Mouse (Mus musculus) midbrain, embryonic 12.5 days (tissue): Measurements from ENCODE around the gene Cdk12. TPM values are rescaled to one million over a fixed set of nuclear protein-coding genes. Genes with fewer than 3 reads are reported as not detected.

Source experiments
- ATAC-seq: fragments of 200-750 bp; cut with Nextera tagmentation; 2 replicates; pipeline ENCODE4 v1.8.0; 2017; ENCODE audit warnings: low read depth, moderate TSS enrichment, moderate library complexity; ENCODE audit not compliant: low FRiP score
- H3K27ac ChIP-seq: fragments of 300-500 bp; sonication (generic); replicated peaks from 2 replicates; pipeline ENCODE4 v1.5.1; 2016; ENCODE audit warnings: mild to moderate bottlenecking
- H3K27me3 ChIP-seq: fragments of 300-500 bp; sonication (generic); 2 replicates; pipeline ENCODE4 v1.6.1; 2016; ENCODE audit warnings: mild to moderate bottlenecking
- H3K36me3 ChIP-seq: fragments of 300-500 bp; sonication (generic); 2 replicates; pipeline ENCODE4 v1.6.1; 2016
- H3K4me1 ChIP-seq: fragments of 300-500 bp; sonication (generic); 2 replicates; pipeline ENCODE4 v1.6.1; 2016
- H3K4me2 ChIP-seq: fragments of 300-500 bp; sonication (generic); replicated peaks from 2 replicates; pipeline ENCODE4 v1.6.1; 2016; ENCODE audit warnings: mild to moderate bottlenecking, moderate library complexity
- H3K4me3 ChIP-seq: fragments of 300-500 bp; sonication (generic); 2 replicates; pipeline ENCODE4 v1.5.1; 2016; ENCODE audit warnings: mild to moderate bottlenecking
- H3K9ac ChIP-seq: fragments of 300-500 bp; sonication (generic); replicated peaks from 2 replicates; pipeline ENCODE4 v1.6.1; 2016; ENCODE audit warnings: mild to moderate bottlenecking, moderate library complexity
- H3K9me3 ChIP-seq: fragments of 300-500 bp; sonication (generic); 2 replicates; pipeline ENCODE4 v1.6.1; 2016; ENCODE audit warnings: mild to moderate bottlenecking
- WGBS: fragments of 180-500 bp; shearing (Covaris S2); methylation state at CpG from one replicate; pipeline ENCODE4 v1.1.7; 2016; 5-methylcytosine and 5-hydroxymethylcytosine counted together
- polyA plus RNA-seq: library from polyadenylated mRNA; unstranded; fragments of >200 nt; fragmentation: Nextera tagmentation; extraction: Ambion mirVana; gene quantifications from 2 replicates; pipeline ENCODE4 v1.2.1, GENCODE M21; 2016

Cdk12 gene
- polyA plus RNA-seq, 1 experiment from 2014 or later = 14.1 TPM

DNA sequence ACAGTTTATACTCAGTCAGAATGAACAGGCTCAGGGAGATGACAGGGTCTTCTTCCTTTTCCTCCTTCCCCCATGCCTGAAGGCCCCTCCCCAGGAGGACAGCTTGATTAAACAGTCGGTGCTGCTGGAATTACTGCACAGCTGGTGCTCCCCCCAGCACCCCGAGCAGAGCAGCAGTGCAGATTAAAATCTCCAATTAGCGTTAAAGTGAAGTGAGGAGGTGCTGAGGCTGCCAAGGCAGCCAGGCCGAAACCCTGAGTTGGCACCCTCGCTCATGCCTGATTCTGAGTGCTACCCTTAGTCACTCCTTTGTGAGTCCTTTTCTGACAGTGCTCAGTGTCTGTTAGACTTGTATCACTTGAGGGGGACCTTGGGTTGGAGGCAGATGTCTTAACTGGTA lies 63.0 kb downstream of the Cdk12 start:
- H3K27ac ChIP-seq = no peak overlapping the region
- H3K4me2 ChIP-seq = no peak overlapping the region
- H3K27me3 ChIP-seq = no peaks in the 10 kb centered on the region
- H3K9ac ChIP-seq = no peak overlapping the region
- peaks cover 58% of the 10 kb centered on the region for H3K36me3 ChIP-seq
- H3K9me3 ChIP-seq = no peaks in the 10 kb centered on the region
- H3K4me1 ChIP-seq = no peaks in the 10 kb centered on the region; the same call in 1 of the 2 replicates
- 73% methylated on average over 5 of the region's 5 CpGs for WGBS
- no peak overlapping the region for H3K4me3 ChIP-seq
- no peak for ATAC-seq

DNA sequence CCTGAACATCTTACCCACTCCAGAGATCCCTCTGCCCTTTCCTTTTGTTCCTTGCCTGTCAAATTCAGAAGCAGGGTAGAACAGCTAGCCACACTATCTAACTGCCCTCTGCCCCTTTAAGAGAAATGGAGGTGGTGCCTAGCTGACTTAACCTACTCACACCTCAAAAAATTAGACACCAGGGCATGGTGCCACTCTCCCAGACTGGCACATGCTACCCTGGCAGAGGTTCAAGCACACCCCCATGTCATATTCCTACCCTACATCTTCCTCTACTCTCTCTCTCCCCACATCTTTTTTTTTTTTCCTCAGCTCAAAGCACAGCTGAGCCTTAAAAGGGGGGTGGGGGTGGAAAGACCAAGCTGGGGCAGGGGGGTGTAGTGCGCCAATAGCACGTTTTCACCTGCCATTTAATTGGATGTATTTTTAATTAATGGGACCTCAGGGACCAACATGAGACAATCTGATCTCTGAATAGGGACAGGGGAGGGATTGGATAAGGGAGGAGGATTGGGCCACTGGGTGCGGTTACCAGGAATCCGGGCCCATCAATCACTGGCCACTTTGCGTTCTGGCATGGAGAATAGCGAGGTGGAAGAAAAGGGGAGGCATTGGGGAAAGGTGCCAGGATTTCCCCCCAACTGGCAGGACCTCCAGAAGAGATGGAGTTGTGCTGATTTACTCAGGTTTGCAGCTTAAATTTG lies 64.0 kb downstream of the Cdk12 start:
- Histone ChIP-seq H3K36me3 (peaks cover 66% of the 10 kb centered on the region), H3K4me3 (no peak overlapping the region), H3K4me1 (no peaks in the 10 kb centered on the region; the same call in 1 of the 2 replicates), H3K27ac (no peak overlapping the region), H3K9ac (no peak overlapping the region), H3K9me3 (no peaks in the 10 kb centered on the region), H3K27me3 (no peaks in the 10 kb centered on the region), H3K4me2 (no peak overlapping the region)
- ATAC-seq = no peak
- WGBS = 79% methylated on average over 6 of the region's 6 CpGs

DNA sequence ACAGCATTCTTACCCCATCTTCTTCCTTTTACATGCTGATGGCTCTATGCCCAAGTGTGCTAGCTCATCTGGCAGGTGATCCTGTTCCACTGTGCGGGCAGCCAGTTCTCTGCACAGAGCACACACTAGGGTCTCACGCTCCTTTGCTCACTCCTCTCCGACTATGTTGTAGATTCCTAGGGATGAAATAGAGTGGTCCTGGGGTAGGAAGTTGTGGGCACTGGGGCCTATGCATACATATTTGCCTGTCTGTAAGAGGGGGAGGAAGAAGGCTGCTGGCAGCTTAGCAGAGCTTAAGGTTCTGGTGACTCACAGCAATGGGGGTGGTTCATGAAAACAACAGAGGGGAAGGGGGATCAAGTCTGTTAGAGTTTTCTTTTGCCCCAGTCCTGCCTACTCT lies 67.2 kb downstream of the Cdk12 start:
- Histone ChIP-seq H3K27me3 (no peaks in the 10 kb centered on the region), H3K4me1 (no peaks in the 10 kb centered on the region; the same call in 1 of the 2 replicates), H3K9me3 (no peaks in the 10 kb centered on the region), H3K36me3 (peaks cover 88% of the 10 kb centered on the region), H3K4me3 (no peak overlapping the region), H3K4me2 (no peak overlapping the region), H3K9ac (no peak overlapping the region), H3K27ac (no peak overlapping the region)
- ATAC-seq = no peak
- 95% methylated on average over 3 of the region's 3 CpGs for WGBS

DNA sequence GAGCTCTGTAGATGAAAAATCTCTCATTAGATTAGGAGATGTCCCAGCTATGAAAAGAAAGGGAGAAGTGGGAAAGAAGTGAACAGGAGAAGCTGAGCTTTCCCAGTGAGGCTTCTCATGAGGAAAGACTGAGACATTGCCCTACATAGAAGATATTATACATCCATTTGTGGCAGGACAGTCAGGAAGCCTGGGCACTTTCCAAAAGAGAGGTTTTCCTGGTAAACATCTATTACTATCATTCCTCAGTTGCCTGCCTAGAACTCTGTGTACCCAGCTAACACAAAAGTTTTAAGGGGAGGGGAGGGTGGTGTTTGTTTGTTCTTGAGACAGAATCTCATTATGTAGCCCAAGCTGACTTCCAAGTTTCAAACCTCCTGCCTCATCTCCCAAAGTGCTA lies 67.6 kb downstream of the Cdk12 start:
- Histone ChIP-seq H3K9ac (no peak overlapping the region), H3K4me1 (no peaks in the 10 kb centered on the region)

DNA sequence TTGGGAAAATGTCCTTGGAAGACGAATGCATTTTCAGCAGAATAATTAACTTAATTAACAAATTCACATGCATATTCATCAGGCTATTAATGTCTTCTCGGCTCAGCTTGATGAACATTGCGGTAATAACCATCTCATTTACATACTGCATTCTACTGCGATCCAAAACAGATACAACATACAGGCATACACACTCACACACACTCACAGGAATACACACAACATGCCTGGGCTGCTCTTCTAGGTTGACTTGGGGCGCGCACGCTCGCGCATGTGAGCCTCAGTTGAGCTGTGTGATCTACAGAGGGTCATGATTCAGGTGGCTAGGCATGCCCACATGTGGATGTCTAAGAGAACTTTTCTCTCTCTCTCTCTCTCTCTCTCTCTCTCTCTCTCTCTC lies 80.9 kb downstream of the Cdk12 start:
- H3K27ac ChIP-seq = no peak overlapping the region
- 30% methylated on average over 9 of the region's 9 CpGs for WGBS

More for the DNA sequence above, 67.6 kb downstream of the Cdk12 start:
- H3K27ac ChIP-seq = no peak overlapping the region
- H3K4me2 ChIP-seq = no peak overlapping the region
- no peak for ATAC-seq
- no peak overlapping the region for H3K4me3 ChIP-seq
- peaks cover 88% of the 10 kb centered on the region for H3K36me3 ChIP-seq
- no peaks in the 10 kb centered on the region for H3K9me3 ChIP-seq
- H3K27me3 ChIP-seq = no peaks in the 10 kb centered on the region

DNA sequence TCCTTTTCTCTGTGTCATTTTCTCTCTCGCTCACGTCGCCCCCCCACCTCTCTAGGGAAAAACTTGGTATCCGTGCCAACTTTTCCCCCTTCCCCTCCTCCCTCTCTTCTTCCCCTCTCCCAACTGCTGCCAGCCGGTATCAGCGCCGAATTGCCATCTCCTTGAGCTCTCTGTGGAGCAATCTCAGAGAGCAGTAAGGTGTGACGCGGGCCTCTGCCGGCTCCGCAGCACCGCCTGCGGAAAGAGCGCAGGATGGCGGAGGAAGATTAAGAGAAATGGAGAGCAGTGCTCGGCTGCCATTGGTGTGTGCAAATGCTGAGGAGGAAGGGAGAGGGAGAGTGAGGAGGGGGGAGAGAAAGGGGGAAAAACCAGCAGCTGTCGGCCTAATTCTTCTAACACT lies 81.4 kb downstream of the Cdk12 start:
- Histone ChIP-seq H3K4me2 (peak overlapping the region; percentile 42), H3K4me1 (peaks cover 20% of the 10 kb centered on the region; the same call in 1 of the 2 replicates), H3K9me3 (no peaks in the 10 kb centered on the region), H3K9ac (peak overlapping the region; percentile 28), H3K27ac (no peak overlapping the region), H3K27me3 (no peaks in the 10 kb centered on the region), H3K36me3 (peaks cover 9% of the 10 kb centered on the region), H3K4me3 (peak overlapping the region; percentile 22)
- no peak for ATAC-seq
- WGBS = 4% methylated on average over 13 of the region's 17 CpGs

More for the DNA sequence above, 80.9 kb downstream of the Cdk12 start:
- H3K4me2 ChIP-seq = peak overlapping the region; percentile 42
- H3K4me1 ChIP-seq = peaks cover 20% of the 10 kb centered on the region; the same call in 1 of the 2 replicates
- no peaks in the 10 kb centered on the region for H3K9me3 ChIP-seq
- ATAC-seq = no peak
- no peak overlapping the region for H3K4me3 ChIP-seq
- no peaks in the 10 kb centered on the region for H3K27me3 ChIP-seq
- H3K36me3 ChIP-seq = peaks cover 14% of the 10 kb centered on the region
- no peak overlapping the region for H3K9ac ChIP-seq

DNA sequence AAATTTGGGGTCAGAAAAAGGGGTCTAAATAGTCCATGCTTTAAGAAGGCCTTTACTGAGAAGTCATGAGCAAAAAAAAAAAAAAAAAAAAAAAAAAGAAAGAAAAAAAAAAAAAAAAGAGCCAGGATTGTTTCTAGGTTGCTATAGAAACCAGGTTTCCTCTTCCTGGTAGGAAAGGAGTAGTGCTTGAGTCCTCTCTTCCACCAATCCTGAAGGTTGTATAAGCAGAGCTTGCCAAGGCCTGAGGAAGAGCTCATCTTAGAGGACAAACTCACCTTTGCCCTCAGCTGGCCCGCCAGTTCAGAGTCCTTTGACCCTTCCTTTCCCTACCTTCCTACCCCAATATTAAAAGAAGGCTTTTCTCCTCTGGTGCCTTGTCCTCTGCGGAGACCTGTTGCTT lies 82.5 kb downstream of the Cdk12 start:
- peaks cover 29% of the 10 kb centered on the region for H3K4me1 ChIP-seq
- H3K9me3 ChIP-seq = no peaks in the 10 kb centered on the region
- H3K4me2 ChIP-seq = no peak overlapping the region
- no peak overlapping the region for H3K9ac ChIP-seq
- no peak overlapping the region for H3K4me3 ChIP-seq
- ATAC-seq = no peak
- peaks cover 4% of the 10 kb centered on the region for H3K36me3 ChIP-seq
- 0 out of 2 replicates have a peak, but pooled peaks cover under 1% of the 10 kb centered on the region for H3K27me3 ChIP-seq
- 44% methylated on average over 2 of the region's 2 CpGs for WGBS
- no peak overlapping the region for H3K27ac ChIP-seq

DNA sequence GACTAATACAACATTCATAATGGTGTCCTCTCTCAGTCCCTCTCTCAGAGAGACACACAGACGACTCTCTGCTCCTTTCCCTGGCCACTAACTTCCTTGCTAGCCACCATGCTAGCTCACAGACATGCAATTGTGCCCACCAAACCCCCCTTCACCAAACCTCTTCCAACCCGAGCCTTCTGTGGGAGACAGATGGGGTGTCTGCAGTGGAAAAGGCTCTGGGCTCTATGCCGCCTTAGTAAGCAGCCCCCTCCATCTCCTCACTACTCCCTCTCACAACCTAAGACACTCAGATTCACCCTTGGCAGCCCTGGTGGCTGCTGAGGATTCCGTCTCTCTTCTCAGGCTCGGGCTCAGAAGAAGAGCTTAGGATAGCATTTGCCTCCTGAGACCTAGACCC lies 84.7 kb downstream of the Cdk12 start:
- 49% methylated on average over 5 of the region's 5 CpGs for WGBS
- Histone ChIP-seq H3K4me2 (no peak overlapping the region), H3K27me3 (0 out of 2 replicates have a peak, but pooled peaks cover 4% of the 10 kb centered on the region), H3K36me3 (no peaks in the 10 kb centered on the region), H3K9ac (no peak overlapping the region), H3K9me3 (no peaks in the 10 kb centered on the region), H3K4me3 (no peak overlapping the region), H3K4me1 (peaks cover 29% of the 10 kb centered on the region), H3K27ac (no peak overlapping the region)
- ATAC-seq = no peak

DNA sequence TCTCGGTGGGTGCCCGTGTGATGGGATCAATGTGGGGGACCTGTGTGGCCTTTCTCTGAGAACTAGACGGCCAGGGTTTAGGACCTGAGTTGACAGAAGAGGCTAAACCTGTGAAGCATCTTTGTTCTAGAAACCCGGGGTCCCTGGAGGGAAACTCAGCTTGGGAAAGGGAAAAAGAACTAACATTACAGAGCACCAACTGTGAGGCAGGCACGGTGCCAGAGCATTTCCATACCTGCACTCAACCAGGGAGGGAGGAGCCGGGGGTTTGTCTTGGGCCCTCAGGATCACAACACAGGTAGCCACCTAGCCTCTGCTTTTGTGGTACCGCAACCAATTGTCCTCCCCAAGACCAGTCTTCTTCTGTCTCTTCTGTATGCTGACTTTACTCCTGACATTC lies 85.1 kb downstream of the Cdk12 start:
- Histone ChIP-seq H3K27ac (no peak overlapping the region), H3K4me2 (no peak overlapping the region), H3K9ac (no peak overlapping the region), H3K9me3 (no peaks in the 10 kb centered on the region), H3K27me3 (0 out of 2 replicates have a peak, but pooled peaks cover 4% of the 10 kb centered on the region), H3K4me1 (peaks cover 26% of the 10 kb centered on the region), H3K36me3 (no peaks in the 10 kb centered on the region), H3K4me3 (no peak overlapping the region)
- ATAC-seq = no peak
- 45% methylated on average over 7 of the region's 7 CpGs for WGBS

DNA sequence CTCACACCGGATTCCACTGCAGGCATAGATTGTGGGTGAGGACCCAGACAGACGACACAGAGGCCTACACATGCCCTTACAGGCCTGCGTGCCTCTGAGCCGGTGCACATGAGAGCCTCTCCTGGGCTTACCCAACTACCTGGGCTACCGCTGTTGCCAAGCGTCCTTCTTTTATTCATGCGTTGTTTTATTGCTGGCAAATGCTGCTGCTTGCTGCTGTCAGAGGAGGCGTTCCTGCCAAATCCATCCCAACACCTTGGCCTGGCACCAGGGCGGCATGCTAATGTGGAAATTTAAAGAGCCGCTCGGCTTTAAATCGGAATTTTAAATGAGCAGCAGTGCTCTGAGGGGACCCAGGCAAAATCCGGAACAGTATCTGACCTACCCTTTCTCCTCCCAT lies 87.0 kb downstream of the Cdk12 start:
- Histone ChIP-seq H3K9ac (no peak overlapping the region), H3K27me3 (0 out of 2 replicates have a peak, but pooled peaks cover 4% of the 10 kb centered on the region), H3K4me3 (no peak overlapping the region), H3K36me3 (no peaks in the 10 kb centered on the region), H3K4me1 (peaks cover 19% of the 10 kb centered on the region), H3K9me3 (no peaks in the 10 kb centered on the region), H3K4me2 (no peak overlapping the region), H3K27ac (no peak overlapping the region)
- 56% methylated on average over 13 of the region's 13 CpGs for WGBS
- no peak for ATAC-seq

DNA sequence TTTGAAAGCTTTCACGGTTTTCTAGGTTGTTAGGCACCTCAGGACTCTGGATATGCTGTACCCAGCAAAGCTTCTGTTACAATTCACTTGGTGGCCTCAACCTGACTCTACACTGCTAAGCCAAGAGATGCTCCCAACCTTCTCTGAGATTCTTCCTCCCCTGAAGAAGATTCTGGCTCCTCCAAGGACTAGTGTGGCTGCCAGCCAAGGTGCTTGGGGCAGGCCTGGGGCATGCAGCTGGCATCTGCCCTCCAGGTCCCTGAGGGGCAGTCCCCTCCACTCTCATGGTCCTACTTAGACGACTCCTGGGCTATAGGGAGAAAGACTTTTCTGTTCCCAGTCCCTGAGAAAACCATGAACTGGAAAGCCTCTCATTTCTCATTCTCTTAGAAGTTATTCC lies 88.0 kb downstream of the Cdk12 start:
- 72% methylated on average over 2 of the region's 2 CpGs for WGBS
- Histone ChIP-seq H3K4me3 (no peak overlapping the region), H3K27me3 (peaks cover 14% of the 10 kb centered on the region), H3K4me1 (peaks cover 29% of the 10 kb centered on the region), H3K9ac (no peak overlapping the region), H3K9me3 (no peaks in the 10 kb centered on the region), H3K27ac (no peak overlapping the region), H3K4me2 (no peak overlapping the region), H3K36me3 (no peaks in the 10 kb centered on the region)
- no peak for ATAC-seq

DNA sequence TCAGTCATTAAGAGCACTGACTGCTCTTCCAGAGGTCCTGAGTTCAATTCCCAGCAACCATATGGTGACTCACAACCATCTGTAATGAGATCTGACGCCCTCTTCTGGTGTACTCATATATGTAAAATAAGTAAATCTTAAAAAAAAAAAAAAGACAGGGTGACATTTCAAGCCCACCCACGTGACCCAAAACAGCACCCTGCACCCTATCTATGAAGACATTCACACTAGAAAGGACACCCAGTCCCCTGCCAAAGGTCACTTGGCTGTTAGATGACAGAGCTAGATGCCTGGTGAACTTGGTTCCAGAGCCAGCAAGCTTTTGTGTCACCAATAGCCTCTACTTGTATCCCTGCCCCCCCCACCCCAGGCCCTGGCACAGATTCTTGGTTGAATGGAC lies 90.2 kb downstream of the Cdk12 start:
- Histone ChIP-seq H3K4me2 (no peak overlapping the region), H3K36me3 (no peaks in the 10 kb centered on the region), H3K9me3 (no peaks in the 10 kb centered on the region), H3K27me3 (peaks cover 34% of the 10 kb centered on the region), H3K9ac (no peak overlapping the region), H3K4me1 (peaks cover 37% of the 10 kb centered on the region), H3K27ac (no peak overlapping the region), H3K4me3 (no peak overlapping the region)
- ATAC-seq = no peak
- 37% methylated on average over 2 of the region's 2 CpGs for WGBS
